Mouse (Mus musculus) liver, embryonic 15.5 days (tissue): Measurements from ENCODE around the gene Acbd5. TPM values are rescaled to one million over a fixed set of nuclear protein-coding genes. Genes with fewer than 3 reads are reported as not detected.
"Not testable (repeated sequence)": the region's sequence is repeated elsewhere in the genome, so short reads cannot be mapped to it uniquely, and the experiment has no call there.

ENCODE experiments used
- ATAC-seq: fragments of 200-750 bp; cut with Nextera tagmentation; 2 replicates; pipeline ENCODE4 v1.8.0; 2017; ENCODE audit warnings: moderate number of reproducible peaks, mild to moderate bottlenecking, moderate library complexity; ENCODE audit not compliant: insufficient read depth
- H3K27ac ChIP-seq: fragments of 300-500 bp; sonication (generic); replicated peaks from 2 replicates; pipeline ENCODE4 v1.5.1; 2015; ENCODE audit warnings: mild to moderate bottlenecking, inconsistent platforms
- H3K27me3 ChIP-seq: fragments of 300-500 bp; sonication (generic); 2 replicates; pipeline ENCODE4 v1.6.1; 2015; ENCODE audit warnings: mild to moderate bottlenecking, inconsistent platforms
- H3K36me3 ChIP-seq: fragments of 300-500 bp; sonication (generic); replicated peaks from 2 replicates; pipeline ENCODE4 v1.6.1; 2015; ENCODE audit warnings: moderate library complexity, mild to moderate bottlenecking, inconsistent platforms
- H3K4me1 ChIP-seq: fragments of 300-500 bp; sonication (generic); replicated peaks from 2 replicates; pipeline ENCODE4 v1.6.1; 2015; ENCODE audit warnings: inconsistent platforms
- H3K4me2 ChIP-seq: fragments of 300-500 bp; sonication (generic); 2 replicates; pipeline ENCODE4 v1.6.1; 2015; ENCODE audit warnings: moderate library complexity, mild to moderate bottlenecking, inconsistent platforms
- H3K4me3 ChIP-seq: fragments of 300-500 bp; sonication (generic); replicated peaks from 2 replicates; pipeline ENCODE4 v1.5.1; 2015; ENCODE audit warnings: mild to moderate bottlenecking, inconsistent platforms
- H3K9ac ChIP-seq: fragments of 300-500 bp; sonication (generic); 2 replicates; pipeline ENCODE4 v1.6.1; 2015; ENCODE audit warnings: moderate library complexity, mild to moderate bottlenecking, inconsistent platforms
- H3K9me3 ChIP-seq: fragments of 300-500 bp; sonication (generic); replicated peaks from 2 replicates; pipeline ENCODE4 v1.6.1; 2016; ENCODE audit warnings: inconsistent platforms
- WGBS: fragments of 180-500 bp; shearing (Covaris S2); methylation state at CpG from one replicate; pipeline ENCODE4 v1.1.7; 2015; ENCODE audit warnings: mixed read lengths; ENCODE audit not compliant: insufficient replicate concordance; 5-methylcytosine and 5-hydroxymethylcytosine counted together
- polyA plus RNA-seq: library from polyadenylated mRNA; unstranded; fragments of >200 nt; fragmentation: Nextera tagmentation; extraction: Ambion mirVana; gene quantifications from 2 replicates; pipeline ENCODE4 v1.2.1, GENCODE M21; 2015

The Acbd5 gene
- polyA plus RNA-seq, 1 experiment from 2014 or later = 16.5 TPM

DNA sequence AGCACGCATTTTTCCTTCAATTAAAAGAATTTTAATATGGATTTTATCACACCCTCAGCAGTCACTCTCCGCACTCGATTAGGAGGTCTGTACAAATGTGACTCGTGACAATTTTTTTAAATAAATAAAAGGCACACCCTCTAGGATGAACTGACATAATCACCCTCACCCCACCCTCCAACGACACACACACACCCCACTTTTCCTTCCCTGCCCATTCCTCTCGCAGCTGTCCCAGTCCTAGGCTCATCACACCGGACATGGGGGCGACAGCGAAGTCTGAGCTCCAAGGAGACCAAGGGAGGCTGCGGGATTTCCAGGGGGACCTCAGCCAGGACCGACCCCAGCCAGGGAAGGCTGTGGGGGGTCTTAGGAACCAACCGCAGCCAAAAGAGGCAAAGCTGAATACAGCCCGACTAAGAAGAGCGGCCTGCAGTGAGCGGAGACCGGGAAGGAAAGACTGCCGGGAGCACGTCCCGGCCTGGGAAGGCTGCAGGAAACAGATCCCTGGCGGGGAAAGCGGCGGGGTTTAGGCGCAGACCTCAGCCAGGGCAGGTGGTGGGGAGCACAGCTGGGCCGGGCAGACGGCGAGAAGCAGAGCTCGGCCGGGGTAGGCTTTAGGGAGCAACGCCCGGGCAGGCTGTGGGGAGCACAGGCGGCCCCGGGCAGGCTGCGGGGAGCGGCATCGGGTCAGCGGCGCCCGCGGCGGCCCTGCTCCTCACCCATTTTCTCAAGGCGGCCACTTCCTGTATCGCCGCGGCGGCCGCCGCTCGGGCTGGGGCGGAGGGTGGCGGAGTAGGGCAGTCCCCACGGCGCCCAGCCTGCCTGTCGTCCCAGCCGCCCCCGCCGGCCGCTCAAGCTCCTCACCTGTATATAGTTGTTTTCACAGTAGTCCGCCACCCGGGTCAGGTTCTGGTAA is 28.6 kb upstream of the Acbd5 start:
- Histone ChIP-seq H3K36me3 (no peaks in the 10 kb centered on the region), H3K4me2 (peak overlapping the region; percentile 75), H3K9me3 (no peaks in the 10 kb centered on the region), H3K27ac (peak overlapping the region; percentile 98), H3K9ac (peak overlapping the region; percentile 89), H3K4me1 (peaks cover 39% of the 10 kb centered on the region), H3K4me3 (peak overlapping the region; percentile 81), H3K27me3 (no peaks in the 10 kb centered on the region)
- ATAC-seq = peak; percentile 83
- WGBS = under 1% methylated on average over 59 of the region's 59 CpGs

DNA sequence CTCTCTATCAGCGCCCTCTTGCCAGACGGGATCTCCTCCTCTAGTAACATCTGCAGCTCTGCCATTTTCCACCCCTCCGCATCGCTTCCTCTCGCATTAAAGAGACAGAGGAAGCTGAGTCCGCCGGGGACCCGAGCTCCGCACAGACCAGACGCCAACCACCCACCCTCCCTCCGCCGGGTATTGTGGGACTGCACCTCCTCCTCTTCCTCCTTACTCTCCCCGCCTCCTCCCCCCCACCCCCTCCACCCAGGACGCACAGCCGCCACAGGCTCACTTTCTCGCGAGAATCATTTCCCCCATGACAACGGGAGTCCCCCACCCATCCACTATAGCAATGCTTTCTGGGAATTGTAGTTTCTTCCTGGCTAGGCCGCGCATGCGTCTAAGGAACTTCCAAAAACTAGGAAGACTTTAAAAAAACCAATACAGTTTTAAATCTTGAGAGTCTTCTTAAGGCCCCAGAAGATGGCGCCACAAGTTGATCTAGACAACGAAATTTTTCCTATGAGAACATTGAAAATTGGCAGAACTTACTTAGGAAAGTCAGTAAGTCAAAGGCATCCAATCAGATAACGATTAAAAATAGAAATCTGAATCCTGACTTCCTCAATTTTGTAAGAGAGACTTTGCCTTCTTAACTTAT is 27.8 kb upstream of the Acbd5 start, which contains the start of gene Abi1:
Abi1 (minus strand) TSS at position 241 of the 646 bp plus-strand sequence.
- no peaks in the 10 kb centered on the region for H3K36me3 ChIP-seq
- H3K27ac ChIP-seq = peak within 1 kb of the TSS; percentile 98
- no peaks in the 10 kb centered on the region for H3K9me3 ChIP-seq
- H3K4me1 ChIP-seq = peaks cover 34% of the 10 kb centered on the region
- H3K27me3 ChIP-seq = no peaks in the 10 kb centered on the region
- peak within 1 kb of the TSS; percentile 81 for H3K4me3 ChIP-seq
- peak within 1 kb of the TSS; percentile 89 for H3K9ac ChIP-seq
- H3K4me2 ChIP-seq = peak within 1 kb of the TSS; percentile 75
- peak; percentile 91 for ATAC-seq
- WGBS = under 1% methylated on average over 24 of the region's 24 CpGs

DNA sequence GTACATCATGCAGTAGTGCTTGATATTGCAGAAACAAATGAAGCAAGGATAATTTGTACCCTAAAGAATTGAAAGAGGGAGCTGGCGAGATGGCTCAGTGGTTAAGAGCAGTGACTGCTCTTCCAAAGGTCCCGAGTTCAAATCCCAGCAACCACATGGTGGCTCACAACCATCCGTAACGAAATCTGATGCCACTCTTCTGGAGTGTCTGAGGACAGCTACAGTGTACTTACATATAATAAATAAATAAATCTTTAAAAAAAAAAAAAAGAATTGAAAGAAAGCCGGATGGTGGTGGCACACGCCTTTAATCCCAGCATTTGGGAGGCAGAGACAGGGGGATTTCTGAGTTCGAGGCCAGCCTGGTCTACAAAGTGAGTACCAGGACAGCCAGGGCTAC is 27.3 kb upstream of the Acbd5 start:
- H3K36me3 ChIP-seq, H3K27me3 ChIP-seq, H3K9ac ChIP-seq, H3K9me3 ChIP-seq, ATAC-seq: not testable (repeated sequence)
- Histone ChIP-seq H3K4me3 (peak overlapping the region; percentile 81), H3K4me2 (peak overlapping the region; percentile 75), H3K27ac (0 out of 2 replicates have a peak overlapping the region, but pooled peaks have one; percentile 38), H3K4me1 (peaks cover 29% of the 10 kb centered on the region)
- 66% methylated on average over 7 of the region's 7 CpGs for WGBS

DNA sequence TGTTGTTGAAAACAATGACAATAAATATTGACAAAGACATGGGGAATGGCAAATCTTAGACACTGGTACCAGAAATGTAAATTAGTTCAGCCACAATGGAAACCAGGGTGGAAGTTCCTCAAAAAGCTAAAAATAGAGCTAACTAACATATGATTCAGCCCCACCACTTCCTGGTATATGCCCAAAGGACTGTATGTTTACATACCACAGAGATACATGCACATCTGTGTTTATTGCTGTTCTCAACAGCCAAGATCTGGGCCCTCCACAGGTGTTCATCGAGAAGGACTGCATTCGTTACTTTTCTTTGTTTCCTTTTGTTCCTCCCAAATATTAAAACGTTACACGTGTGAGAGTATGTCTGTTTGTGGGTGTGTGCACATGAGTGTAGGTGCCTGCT is 26.5 kb upstream of the Acbd5 start:
- no peaks in the 10 kb centered on the region for H3K27me3 ChIP-seq
- no peak overlapping the region for H3K4me3 ChIP-seq
- WGBS = 26% methylated on average over 4 of the region's 4 CpGs
- H3K4me1 ChIP-seq = peaks cover 27% of the 10 kb centered on the region
- H3K9me3 ChIP-seq = no peaks in the 10 kb centered on the region
- H3K36me3 ChIP-seq = no peaks in the 10 kb centered on the region
- no peak overlapping the region for H3K4me2 ChIP-seq
- H3K9ac ChIP-seq = no peak overlapping the region
- no peak overlapping the region; the same call in 1 of the 2 replicates for H3K27ac ChIP-seq
- ATAC-seq = no peak

DNA sequence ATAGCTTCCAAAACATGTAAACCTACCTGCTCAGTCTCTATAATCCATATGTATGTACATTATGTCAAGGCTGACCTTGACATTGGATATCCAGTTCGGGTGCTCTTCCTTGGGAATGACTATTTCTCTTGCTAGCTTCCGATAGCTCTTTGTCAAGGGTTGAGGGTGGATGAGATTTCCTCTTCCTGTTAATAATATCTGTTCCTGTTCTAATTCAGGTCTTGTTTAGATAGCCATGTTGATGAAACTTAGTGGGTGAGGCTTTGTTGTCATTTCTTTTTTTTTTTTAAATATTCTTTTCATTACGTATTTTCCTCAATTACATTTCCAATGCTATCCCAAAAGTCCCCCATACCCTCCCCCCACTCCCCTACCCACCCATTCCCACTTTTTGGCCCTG is 25.8 kb upstream of the Acbd5 start:
- H3K27ac ChIP-seq = no peak overlapping the region
- WGBS = 76% methylated on average over 3 of the region's 3 CpGs
- no peak for ATAC-seq

DNA sequence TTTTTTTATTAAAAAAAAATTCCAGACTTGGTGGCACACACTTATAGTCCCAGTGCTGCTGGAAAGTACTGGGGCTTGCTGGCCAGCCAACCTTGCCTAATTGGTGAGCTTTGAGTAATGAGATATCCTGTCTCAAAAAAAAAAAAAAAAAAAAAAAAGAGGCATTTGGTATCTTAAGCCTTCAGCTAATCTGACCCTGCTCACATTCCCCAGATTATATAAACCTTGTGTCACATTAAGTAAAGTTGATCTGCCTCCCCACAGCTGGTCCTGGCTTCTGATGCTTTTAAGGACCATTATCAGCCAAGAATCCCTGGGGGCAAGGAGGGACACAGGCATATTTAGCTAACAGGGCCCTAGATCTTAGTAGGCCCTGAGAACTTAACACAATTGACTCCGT is 22.3 kb upstream of the Acbd5 start:
- ATAC-seq = no peak

More for the DNA sequence above, 25.8 kb upstream of the Acbd5 start:
- no peaks in the 10 kb centered on the region for H3K36me3 ChIP-seq
- H3K4me3 ChIP-seq = no peak overlapping the region
- H3K27me3 ChIP-seq = no peaks in the 10 kb centered on the region
- no peak overlapping the region for H3K4me2 ChIP-seq
- H3K4me1 ChIP-seq = peaks cover 20% of the 10 kb centered on the region
- no peak overlapping the region for H3K9ac ChIP-seq
- no peaks in the 10 kb centered on the region for H3K9me3 ChIP-seq

DNA sequence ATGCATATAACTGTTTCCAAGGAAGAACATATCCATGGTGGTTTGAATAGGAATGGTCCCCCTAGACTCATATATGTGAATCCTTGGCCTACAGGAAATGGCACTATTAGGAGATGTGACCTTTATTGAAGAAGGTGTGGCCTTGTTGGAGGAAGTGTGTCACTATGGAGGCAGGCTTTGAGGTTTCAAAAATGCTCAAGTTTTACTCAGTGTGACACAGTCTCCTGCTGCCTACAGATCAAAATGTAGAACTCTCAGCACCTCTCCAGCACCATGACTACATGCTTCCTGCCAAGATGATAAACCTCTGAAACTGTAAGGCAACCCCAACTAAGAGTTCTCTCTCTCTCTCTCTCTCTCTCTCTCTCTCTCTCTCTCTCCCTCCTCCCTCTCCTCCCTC is 20.0 kb upstream of the Acbd5 start:
- H3K4me2 ChIP-seq = no peak overlapping the region
- H3K9ac ChIP-seq = no peak overlapping the region
- no peaks in the 10 kb centered on the region for H3K36me3 ChIP-seq
- no peak overlapping the region for H3K4me3 ChIP-seq
- ATAC-seq = no peak
- H3K27me3 ChIP-seq = no peaks in the 10 kb centered on the region
- H3K9me3 ChIP-seq = no peaks in the 10 kb centered on the region
- H3K27ac ChIP-seq = no peak overlapping the region
- H3K4me1 ChIP-seq = no peaks in the 10 kb centered on the region

More for the DNA sequence above, 22.3 kb upstream of the Acbd5 start:
- H3K4me2 ChIP-seq = no peak overlapping the region
- no peaks in the 10 kb centered on the region for H3K36me3 ChIP-seq
- no peak overlapping the region for H3K9ac ChIP-seq
- H3K4me3 ChIP-seq = no peak overlapping the region
- no peaks in the 10 kb centered on the region for H3K9me3 ChIP-seq
- H3K4me1 ChIP-seq = peaks cover under 1% of the 10 kb centered on the region; the same call in 1 of the 2 replicates
- no peaks in the 10 kb centered on the region for H3K27me3 ChIP-seq
- no peak overlapping the region for H3K27ac ChIP-seq
- 46% methylated on average over 1 of the region's 1 CpGs for WGBS

DNA sequence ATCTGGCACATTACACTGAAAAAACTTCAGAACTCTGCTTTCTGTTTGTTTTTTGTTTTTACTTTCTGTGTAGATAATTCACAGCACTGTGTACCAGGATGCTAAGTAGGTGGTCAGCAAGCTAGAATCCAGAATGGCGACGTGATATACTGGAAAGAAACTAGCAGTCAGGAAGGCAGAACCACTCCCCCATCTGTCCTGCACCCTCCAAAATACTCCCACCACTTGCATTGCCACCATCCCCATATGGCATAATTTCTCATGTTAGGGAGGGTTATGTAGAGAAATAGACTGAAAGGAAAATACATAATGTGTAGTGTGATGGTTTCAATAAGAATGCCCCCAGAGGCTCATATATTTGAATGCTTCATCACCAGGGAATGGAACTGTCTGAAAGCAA is 16.1 kb upstream of the Acbd5 start:
- WGBS = 53% methylated on average over 2 of the region's 2 CpGs
- no peaks in the 10 kb centered on the region for H3K9me3 ChIP-seq
- no peaks in the 10 kb centered on the region for H3K36me3 ChIP-seq
- H3K9ac ChIP-seq = no peak overlapping the region
- H3K27me3 ChIP-seq = no peaks in the 10 kb centered on the region
- no peak overlapping the region for H3K4me3 ChIP-seq
- ATAC-seq = no peak
- H3K4me1 ChIP-seq = no peaks in the 10 kb centered on the region
- no peak overlapping the region for H3K4me2 ChIP-seq
- H3K27ac ChIP-seq = no peak overlapping the region

DNA sequence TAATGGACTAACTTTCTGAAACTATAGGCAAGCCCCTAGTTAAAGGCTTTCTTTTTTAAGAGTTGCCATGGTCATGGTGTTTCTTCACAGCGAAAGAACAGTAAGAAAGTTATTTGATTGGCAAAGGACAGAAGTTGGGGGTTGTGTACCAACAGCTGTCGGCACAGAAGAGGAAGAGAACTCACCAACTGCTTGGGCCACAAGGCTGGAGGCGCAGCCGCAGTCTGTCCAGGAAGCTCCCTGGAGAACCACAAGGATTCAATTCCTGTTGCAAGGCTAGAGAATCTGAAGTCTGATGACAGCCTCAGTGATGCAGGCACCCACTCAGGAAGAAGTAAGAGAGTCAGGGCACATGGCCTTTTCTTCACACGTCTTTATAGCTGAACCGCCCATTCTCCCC is 15.4 kb upstream of the Acbd5 start:
- WGBS = 26% methylated on average over 6 of the region's 6 CpGs
- ATAC-seq = no peak
- no peaks in the 10 kb centered on the region for H3K27me3 ChIP-seq

DNA sequence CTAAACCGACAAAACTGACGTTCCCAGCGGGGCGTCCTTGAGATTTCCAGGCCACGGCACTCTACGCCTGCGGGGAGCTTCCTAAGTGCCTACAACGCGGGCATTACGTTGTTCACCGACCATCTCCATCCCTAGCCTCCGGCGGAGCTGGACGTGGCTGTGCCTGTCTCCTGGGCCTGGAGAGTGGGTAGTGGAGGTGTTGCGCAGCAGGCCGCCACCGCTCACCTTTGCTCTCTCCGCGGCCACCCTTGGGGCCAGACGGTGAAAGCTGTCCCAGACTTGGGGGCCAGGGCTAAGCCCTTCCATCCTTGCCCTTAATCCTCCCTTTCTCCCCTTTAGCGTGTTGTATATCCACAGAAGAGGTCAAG is 387 bp downstream of the Acbd5 start:
- H3K9ac ChIP-seq = peak overlapping the region; percentile 74
- H3K4me3 ChIP-seq = peak overlapping the region; percentile 82
- H3K36me3 ChIP-seq = 0 out of 2 replicates have a peak, but pooled peaks cover 7% of the 10 kb centered on the region
- H3K4me1 ChIP-seq = peaks cover 16% of the 10 kb centered on the region
- no peaks in the 10 kb centered on the region for H3K27me3 ChIP-seq
- peak overlapping the region; percentile 92 for H3K27ac ChIP-seq
- no peaks in the 10 kb centered on the region for H3K9me3 ChIP-seq
- under 1% methylated on average over 21 of the region's 21 CpGs for WGBS
- peak; percentile 63 for ATAC-seq
- peak overlapping the region; percentile 85 for H3K4me2 ChIP-seq

More for the DNA sequence above, 15.4 kb upstream of the Acbd5 start:
- no peak overlapping the region; the same call in 1 of the 2 replicates for H3K4me2 ChIP-seq
- H3K4me1 ChIP-seq = no peaks in the 10 kb centered on the region
- H3K27ac ChIP-seq = no peak overlapping the region
- no peak overlapping the region for H3K9ac ChIP-seq
- no peaks in the 10 kb centered on the region for H3K36me3 ChIP-seq
- no peak overlapping the region for H3K4me3 ChIP-seq
- H3K9me3 ChIP-seq = no peaks in the 10 kb centered on the region
